Mouse (Mus musculus): ENCODE data around the gene Sumo2. TPM values are rescaled to one million over a fixed set of nuclear protein-coding genes. Genes with fewer than 3 reads are reported as not detected.
"Not testable (repeated sequence)": the region's sequence is repeated elsewhere in the genome, so short reads cannot be mapped to it uniquely, and the experiment has no call there.

Sumo2 gene
- polyA plus RNA-seq, 1 experiment from 2014 or later = 989 TPM

DNA sequence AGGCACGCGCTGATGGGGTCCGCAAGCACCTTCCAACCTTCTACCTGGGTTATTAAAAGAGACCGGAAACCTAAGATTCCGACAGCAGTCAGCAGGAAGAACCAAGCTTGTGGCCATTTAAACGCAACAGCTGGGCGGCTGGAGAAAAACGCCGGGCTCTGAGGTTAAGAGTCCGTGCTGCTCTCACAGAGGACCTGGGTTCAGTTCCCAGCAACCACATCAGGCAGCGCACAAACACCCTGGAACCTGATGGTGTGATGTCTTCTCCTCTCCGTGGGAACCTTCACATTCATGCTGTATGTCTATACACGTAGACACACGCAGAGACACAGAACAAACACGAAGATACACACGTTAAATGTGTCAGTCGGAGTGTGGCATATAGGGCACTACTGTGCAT, 19.6 kb upstream of the Sumo2 start:
- DNase-seq (ENCODE audit: low spot score) (no peak), ATAC-seq (ENCODE audit: low FRiP score) (no peak)
- WGBS = 84% methylated on average over 17 of the region's 17 CpGs
- no peak overlapping the region for H3K9ac ChIP-seq
- no peak overlapping the region for H3K4me2 ChIP-seq (replicated peaks)
- H3K4me3 ChIP-seq (replicated peaks; ENCODE audit: low read length) = no peak overlapping the region
- no peaks in the 10 kb centered on the region for H3K9me3 ChIP-seq (ENCODE audit: control insufficient read depth, low read length)
- H3K36me3 ChIP-seq (replicated peaks; ENCODE audit: control insufficient read depth, insufficient read depth) = no peaks in the 10 kb centered on the region
- no peaks in the 10 kb centered on the region for H3K4me1 ChIP-seq (replicated peaks; ENCODE audit: control insufficient read depth, insufficient read depth, low read length)
- no peaks in the 10 kb centered on the region for H3K27me3 ChIP-seq (ENCODE audit: control insufficient read depth, insufficient read depth, low read length)
- no peak overlapping the region for H3K27ac ChIP-seq

DNA sequence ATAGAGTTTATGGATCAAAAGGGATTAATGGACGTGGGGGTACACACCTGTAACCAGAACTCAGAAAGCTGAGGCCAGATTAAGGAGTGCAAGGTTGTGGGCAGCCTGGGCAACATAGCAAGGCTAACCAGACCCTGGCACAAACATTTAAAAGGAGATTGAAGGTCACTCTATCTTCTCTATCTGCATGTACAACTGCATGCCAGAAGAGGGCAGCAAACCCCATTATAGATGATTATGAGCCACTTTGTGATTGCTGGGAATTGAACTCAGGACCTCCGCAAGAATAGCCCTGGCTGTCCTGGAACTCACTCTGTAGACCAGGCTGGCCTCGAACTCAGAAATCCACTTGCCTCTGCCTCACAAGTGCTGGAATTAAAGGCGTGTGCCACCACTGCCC, 16.7 kb upstream of the Sumo2 start:
- H3K36me3 ChIP-seq (replicated peaks; ENCODE audit: control insufficient read depth, insufficient read depth) = no peaks in the 10 kb centered on the region
- H3K9me3 ChIP-seq (ENCODE audit: control insufficient read depth, low read length) = no peaks in the 10 kb centered on the region
- no peak overlapping the region for H3K9ac ChIP-seq
- H3K4me3 ChIP-seq (replicated peaks; ENCODE audit: low read length) = no peak overlapping the region
- WGBS = 62% methylated on average over 4 of the region's 4 CpGs
- DNase-seq (ENCODE audit: low spot score) (no peak), ATAC-seq (ENCODE audit: low FRiP score) (no peak)
- H3K27ac ChIP-seq = no peak overlapping the region
- H3K4me2 ChIP-seq (replicated peaks) = no peak overlapping the region
- H3K4me1 ChIP-seq (replicated peaks; ENCODE audit: control insufficient read depth, insufficient read depth, low read length) = no peaks in the 10 kb centered on the region
- no peaks in the 10 kb centered on the region for H3K27me3 ChIP-seq (ENCODE audit: control insufficient read depth, insufficient read depth, low read length)

DNA sequence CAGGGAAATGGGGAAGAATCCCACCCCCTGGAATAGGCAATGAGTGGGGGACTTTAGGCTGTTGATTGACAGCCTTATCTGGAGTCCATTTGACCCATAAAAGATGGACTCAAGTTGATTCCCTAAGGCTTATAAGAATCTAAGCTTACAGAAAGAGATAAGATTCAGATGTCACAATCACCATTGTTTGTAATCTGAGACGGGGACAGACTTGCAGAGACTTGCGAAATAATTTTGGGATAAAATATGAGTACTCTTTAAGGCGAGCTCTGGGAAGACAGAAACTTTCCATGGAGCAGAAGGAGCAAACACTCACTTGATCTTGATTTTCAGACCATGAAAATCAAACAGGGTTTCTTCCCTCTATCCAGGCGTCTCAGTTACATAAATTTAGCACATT, 7.5 kb upstream of the Sumo2 start:
- DNase-seq (ENCODE audit: low spot score) = no peak
- H3K4me3 ChIP-seq (replicated peaks; ENCODE audit: low read length) = no peak overlapping the region
- no peaks in the 10 kb centered on the region for H3K36me3 ChIP-seq (replicated peaks; ENCODE audit: control insufficient read depth, insufficient read depth)
- H3K4me2 ChIP-seq (replicated peaks) = no peak overlapping the region
- H3K27me3 ChIP-seq (ENCODE audit: control insufficient read depth, insufficient read depth, low read length) = no peaks in the 10 kb centered on the region
- no peak overlapping the region for H3K27ac ChIP-seq
- no peaks in the 10 kb centered on the region for H3K4me1 ChIP-seq (replicated peaks; ENCODE audit: control insufficient read depth, insufficient read depth, low read length)
- H3K9ac ChIP-seq = no peak overlapping the region
- ATAC-seq (ENCODE audit: low FRiP score) = no peak
- 77% methylated on average over 4 of the region's 4 CpGs for WGBS
- H3K9me3 ChIP-seq (ENCODE audit: control insufficient read depth, low read length) = no peaks in the 10 kb centered on the region

DNA sequence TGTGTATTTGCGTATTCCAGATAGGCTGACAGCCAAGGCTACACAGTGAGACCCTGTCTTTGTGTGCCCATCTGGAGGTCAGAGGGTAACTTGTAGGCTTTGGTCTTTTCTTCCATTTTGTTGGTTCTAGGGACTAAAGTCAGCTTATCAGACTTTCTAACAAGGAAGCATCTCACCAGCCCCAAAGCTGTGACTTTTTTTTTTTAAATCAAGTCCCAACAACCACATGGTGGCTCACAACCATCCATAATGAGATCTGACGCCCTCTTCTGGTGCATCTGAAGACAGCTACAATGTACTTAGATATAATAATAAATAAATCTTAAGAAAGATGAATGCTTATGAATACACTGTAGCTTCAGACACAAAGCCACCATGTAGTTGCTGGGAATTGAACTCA, 2.0 kb upstream of the Sumo2 start:
- Histone ChIP-seq H3K36me3 (replicated peaks; ENCODE audit: control insufficient read depth, insufficient read depth) (peaks cover 12% of the 10 kb centered on the region), H3K4me2 (replicated peaks) (no peak overlapping the region), H3K27ac (no peak overlapping the region), H3K9me3 (ENCODE audit: control insufficient read depth, low read length) (no peaks in the 10 kb centered on the region), H3K4me3 (replicated peaks; ENCODE audit: low read length) (no peak overlapping the region), H3K27me3 (ENCODE audit: control insufficient read depth, insufficient read depth, low read length) (no peaks in the 10 kb centered on the region), H3K4me1 (replicated peaks; ENCODE audit: control insufficient read depth, insufficient read depth, low read length) (peaks cover 12% of the 10 kb centered on the region; the same call in 1 of the 2 replicates), H3K9ac (no peak overlapping the region)
- ATAC-seq (ENCODE audit: low FRiP score) = no peak
- DNase-seq (ENCODE audit: low spot score) = no peak
- 64% methylated on average over 2 of the region's 2 CpGs for WGBS

DNA sequence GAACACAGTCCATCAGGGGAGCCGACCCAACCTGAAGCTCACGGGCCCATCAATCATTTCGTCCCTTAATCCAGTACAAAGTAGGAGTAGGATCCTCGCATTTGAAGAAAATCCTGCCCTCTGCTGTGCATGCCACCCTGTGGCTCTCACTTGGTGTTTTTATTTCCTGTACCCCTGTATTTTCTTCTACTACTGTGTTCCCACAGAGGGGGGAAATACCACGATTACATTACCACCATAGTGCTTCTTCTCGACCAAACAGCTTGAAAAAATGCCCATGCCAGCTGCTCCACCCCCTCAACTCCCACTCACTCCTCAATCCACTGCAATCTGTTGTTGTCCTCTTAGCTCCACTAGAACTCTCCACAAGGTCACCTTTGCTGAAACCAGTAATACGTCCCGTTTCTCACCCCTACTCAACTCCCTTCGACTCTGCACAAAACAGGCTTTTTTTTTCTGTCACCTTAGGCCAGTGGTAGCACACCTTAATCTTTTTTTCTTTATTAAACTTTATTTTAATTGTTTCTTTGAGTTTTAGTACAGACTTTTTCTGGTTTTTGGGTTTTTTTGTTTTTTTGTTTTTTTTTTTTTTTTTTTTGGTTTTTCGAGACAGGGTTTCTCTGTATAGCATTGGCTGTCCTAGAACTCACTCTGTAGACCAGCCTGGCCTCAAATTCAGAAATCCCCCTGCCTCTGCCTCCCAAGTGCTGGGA, 936 bp upstream of the Sumo2 start:
- no peak overlapping the region for H3K9ac ChIP-seq
- H3K9me3 ChIP-seq (ENCODE audit: control insufficient read depth, low read length) = no peaks in the 10 kb centered on the region
- no peak for ATAC-seq (ENCODE audit: low FRiP score)
- H3K4me1 ChIP-seq (replicated peaks; ENCODE audit: control insufficient read depth, insufficient read depth, low read length) = peaks cover 12% of the 10 kb centered on the region; the same call in 1 of the 2 replicates
- H3K27ac ChIP-seq = peak overlapping the region; percentile 99
- peak overlapping the region; percentile 95 for H3K4me3 ChIP-seq (replicated peaks; ENCODE audit: low read length)
- H3K27me3 ChIP-seq (ENCODE audit: control insufficient read depth, insufficient read depth, low read length) = no peaks in the 10 kb centered on the region
- DNase-seq (ENCODE audit: low spot score) = no peak
- peaks cover 22% of the 10 kb centered on the region for H3K36me3 ChIP-seq (replicated peaks; ENCODE audit: control insufficient read depth, insufficient read depth)
- H3K4me2 ChIP-seq (replicated peaks) = peak overlapping the region; percentile 43
- 80% methylated on average over 10 of the region's 10 CpGs for WGBS

DNA sequence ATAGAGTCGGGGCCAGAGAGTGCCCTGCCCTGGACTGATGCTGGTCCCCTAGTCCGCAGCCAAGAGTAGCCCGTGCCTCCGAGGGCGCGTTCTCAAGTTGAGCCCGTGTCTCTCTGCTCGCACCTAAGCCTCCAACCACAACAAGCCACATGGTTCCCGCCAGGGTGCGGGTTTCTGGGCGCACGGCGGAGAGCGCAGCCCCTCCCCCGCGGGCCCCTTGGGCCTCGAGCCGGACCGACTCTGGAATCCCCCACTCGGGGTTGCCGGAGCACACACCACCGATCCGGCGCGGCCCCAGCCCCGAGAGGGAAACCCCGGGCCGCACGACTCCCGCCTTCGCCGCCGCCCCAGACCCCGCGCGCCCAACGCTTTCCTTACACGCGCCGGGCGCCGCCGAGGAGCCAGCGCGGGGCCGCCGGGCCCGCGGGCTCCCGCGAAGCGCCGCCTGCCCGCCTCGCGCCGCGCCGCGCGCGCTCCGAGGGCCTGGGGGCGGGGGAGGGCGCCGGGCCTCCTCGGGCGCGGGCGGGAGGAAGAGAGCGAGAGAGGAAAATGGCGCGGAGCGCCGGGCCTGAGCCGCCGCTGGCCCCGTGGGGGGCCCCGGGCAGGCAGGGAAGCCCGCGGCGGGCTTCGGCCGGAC, 557 bp downstream of the Sumo2 start:
- WGBS = under 1% methylated on average over 77 of the region's 84 CpGs

DNA sequence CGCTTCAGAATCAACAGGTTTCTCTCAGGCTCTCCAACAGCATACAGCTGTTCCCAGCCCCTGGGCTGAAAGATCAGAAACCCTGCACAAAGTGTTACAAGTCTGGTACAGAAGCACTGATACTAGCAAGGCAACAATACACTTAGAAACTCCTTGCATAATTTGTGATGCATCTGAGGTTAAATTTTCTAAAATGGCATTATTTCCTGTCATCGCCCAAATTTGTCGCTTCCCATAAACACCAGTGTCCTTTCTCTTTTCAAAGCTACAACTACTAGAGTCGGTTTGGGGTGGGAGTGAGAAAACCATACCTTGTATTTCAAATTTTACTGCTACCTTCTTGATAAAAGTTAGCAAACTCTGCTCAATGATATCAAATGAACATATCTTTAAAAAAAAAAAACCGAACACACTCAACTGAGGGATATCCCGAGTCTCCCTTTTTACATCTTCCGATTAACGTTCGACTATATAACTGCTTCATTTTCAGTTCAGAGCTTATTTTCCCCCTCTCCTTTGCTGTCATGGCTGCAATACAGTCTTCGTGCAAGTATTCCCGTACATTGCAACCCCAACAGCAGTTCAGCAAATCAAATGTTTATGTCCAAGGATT, 1.2 kb downstream of the Sumo2 start:
- H3K36me3 ChIP-seq (replicated peaks; ENCODE audit: control insufficient read depth, insufficient read depth) = peaks cover 39% of the 10 kb centered on the region

More for the DNA sequence above, 557 bp downstream of the Sumo2 start:
- peak; percentile 84 for ATAC-seq (ENCODE audit: low FRiP score)
- H3K4me3 ChIP-seq (replicated peaks; ENCODE audit: low read length) = peak overlapping the region; percentile 95
- H3K27ac ChIP-seq = peak overlapping the region; percentile 99
- peaks cover 12% of the 10 kb centered on the region; the same call in 1 of the 2 replicates for H3K4me1 ChIP-seq (replicated peaks; ENCODE audit: control insufficient read depth, insufficient read depth, low read length)
- H3K9ac ChIP-seq = peak overlapping the region; percentile 85
- no peaks in the 10 kb centered on the region for H3K9me3 ChIP-seq (ENCODE audit: control insufficient read depth, low read length)
- H3K27me3 ChIP-seq (ENCODE audit: control insufficient read depth, insufficient read depth, low read length) = no peaks in the 10 kb centered on the region
- peak; percentile 74 for DNase-seq (ENCODE audit: low spot score)
- peak overlapping the region; percentile 68 for H3K4me2 ChIP-seq (replicated peaks)
- peaks cover 33% of the 10 kb centered on the region for H3K36me3 ChIP-seq (replicated peaks; ENCODE audit: control insufficient read depth, insufficient read depth)

DNA sequence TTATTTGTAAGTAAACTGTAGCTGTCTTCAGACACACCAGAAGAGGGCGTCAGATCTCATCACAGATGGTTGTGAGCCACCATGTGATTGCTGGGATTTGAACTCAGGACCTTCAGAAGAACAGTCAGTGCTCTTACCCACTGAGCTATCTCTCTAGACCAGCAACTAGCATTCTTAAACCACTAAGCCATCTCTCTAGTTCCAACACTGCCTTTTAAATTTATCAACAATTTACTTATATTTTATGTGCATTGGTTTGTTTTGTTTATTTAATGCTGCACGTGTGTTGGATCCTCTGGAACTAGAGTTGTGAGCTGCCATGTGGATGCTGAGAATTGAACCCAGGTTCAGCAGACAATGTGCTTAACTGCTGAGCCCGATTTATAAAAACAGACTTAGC, 9.6 kb downstream of the Sumo2 start:
- H3K4me2 ChIP-seq (replicated peaks); ATAC-seq (ENCODE audit: low FRiP score); H3K9me3 ChIP-seq (ENCODE audit: control insufficient read depth, low read length); H3K9ac ChIP-seq; H3K4me3 ChIP-seq (replicated peaks; ENCODE audit: low read length); DNase-seq (ENCODE audit: low spot score); H3K27ac ChIP-seq; H3K27me3 ChIP-seq (ENCODE audit: control insufficient read depth, insufficient read depth, low read length); H3K4me1 ChIP-seq (replicated peaks; ENCODE audit: control insufficient read depth, insufficient read depth, low read length): not testable (repeated sequence)
- H3K36me3 ChIP-seq (replicated peaks; ENCODE audit: control insufficient read depth, insufficient read depth) = peaks cover 87% of the 10 kb centered on the region
- 84% methylated on average over 3 of the region's 3 CpGs for WGBS

More for the DNA sequence above, 1.2 kb downstream of the Sumo2 start:
- ATAC-seq (ENCODE audit: low FRiP score) (no peak), DNase-seq (ENCODE audit: low spot score) (no peak)
- H3K27me3 ChIP-seq (ENCODE audit: control insufficient read depth, insufficient read depth, low read length) = no peaks in the 10 kb centered on the region
- H3K4me1 ChIP-seq (replicated peaks; ENCODE audit: control insufficient read depth, insufficient read depth, low read length) = peaks cover 12% of the 10 kb centered on the region; the same call in 1 of the 2 replicates
- H3K27ac ChIP-seq = peak overlapping the region; percentile 99
- WGBS = 8% methylated on average over 11 of the region's 11 CpGs
- H3K9me3 ChIP-seq (ENCODE audit: control insufficient read depth, low read length) = no peaks in the 10 kb centered on the region
- H3K4me2 ChIP-seq (replicated peaks) = peak overlapping the region; percentile 68
- H3K9ac ChIP-seq = peak overlapping the region; percentile 85
- peak overlapping the region; percentile 95 for H3K4me3 ChIP-seq (replicated peaks; ENCODE audit: low read length)

DNA sequence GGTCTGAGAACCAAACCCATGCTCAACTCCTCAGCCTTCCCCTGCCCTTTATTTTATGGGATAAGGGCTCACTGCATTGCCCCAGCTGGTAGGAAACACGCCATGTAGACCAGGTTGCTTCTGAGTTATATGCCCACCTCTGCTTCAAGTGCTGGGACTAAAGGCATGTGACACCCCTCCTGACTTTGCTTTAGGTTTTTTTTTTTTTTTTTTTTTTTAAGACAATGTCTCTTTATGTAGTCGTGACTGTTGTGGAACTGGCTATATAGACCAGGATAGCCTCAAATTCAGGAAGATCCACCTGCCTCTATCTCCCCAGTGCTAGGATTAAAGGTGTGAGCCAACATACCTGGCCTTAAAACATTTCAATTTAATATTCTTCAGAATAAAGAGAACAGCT, 13.4 kb downstream of the Sumo2 start:
- ATAC-seq (ENCODE audit: low FRiP score) (no peak), DNase-seq (ENCODE audit: low spot score) (no peak)
- H3K36me3 ChIP-seq (replicated peaks; ENCODE audit: control insufficient read depth, insufficient read depth) = peaks cover 62% of the 10 kb centered on the region
- no peak overlapping the region for H3K4me2 ChIP-seq (replicated peaks)
- 81% methylated on average over 2 of the region's 2 CpGs for WGBS
- H3K9me3 ChIP-seq (ENCODE audit: control insufficient read depth, low read length) = no peaks in the 10 kb centered on the region
- H3K4me3 ChIP-seq (replicated peaks; ENCODE audit: low read length) = no peak overlapping the region
- no peaks in the 10 kb centered on the region for H3K4me1 ChIP-seq (replicated peaks; ENCODE audit: control insufficient read depth, insufficient read depth, low read length)
- H3K27me3 ChIP-seq (ENCODE audit: control insufficient read depth, insufficient read depth, low read length) = no peaks in the 10 kb centered on the region
- H3K27ac ChIP-seq = no peak overlapping the region
- H3K9ac ChIP-seq = no peak overlapping the region
